Mouse (Mus musculus) c-Kit-positive CD71-positive TER-119-positive erythroid progenitor cells, embryonic 14.5 days (primary cell): ENCODE results near the gene Cdh15.
A peak's percentile ranks its signal among the peaks of the same experiment; 100 is the strongest.

Experiments used
- DNase-seq: peaks from one replicate; pipeline ENCODE4 v3.0.0-alpha.2; 2013; ENCODE audit warnings: low spot score

The Cdh15 gene

DNA sequence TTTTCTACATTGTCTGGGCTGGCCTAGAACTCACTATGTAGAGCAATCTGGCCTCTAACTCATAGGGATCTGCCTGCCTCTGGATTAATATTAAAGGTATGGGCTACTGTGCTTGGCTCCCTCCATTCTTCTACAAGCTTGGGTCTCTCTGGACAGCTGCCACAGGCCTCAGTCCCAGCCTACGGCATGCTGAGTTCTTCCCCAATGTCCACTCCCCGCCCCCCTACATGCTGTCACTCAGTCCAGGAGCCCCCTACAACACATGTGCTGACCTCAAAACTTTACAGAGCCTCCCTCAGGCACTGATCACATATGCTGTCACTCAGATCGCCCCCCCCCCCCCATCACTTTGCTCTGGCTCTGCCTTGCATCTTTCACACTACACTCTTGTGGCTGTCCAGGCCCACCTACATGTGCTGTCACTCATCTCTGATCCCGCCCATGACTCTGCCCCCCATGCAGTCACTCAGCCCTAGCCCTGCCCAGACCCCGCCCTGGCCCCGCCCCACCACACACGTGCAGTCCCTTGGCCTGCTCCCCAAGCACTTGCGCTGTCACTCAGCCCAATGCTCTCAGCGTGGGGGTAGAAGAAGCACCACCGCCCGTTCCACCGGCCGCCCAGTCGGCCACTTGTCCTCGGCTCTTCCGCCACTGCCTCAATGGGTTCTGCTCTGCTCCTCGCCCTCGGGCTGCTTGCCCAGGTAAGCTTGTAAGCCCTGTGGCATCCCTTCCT is at the start of gene Cdh15:
Gene Cdh15, plus strand, starts transcription at position 138 of the 733 bp plus-strand sequence.
- peak; percentile 54 for DNase-seq

DNA sequence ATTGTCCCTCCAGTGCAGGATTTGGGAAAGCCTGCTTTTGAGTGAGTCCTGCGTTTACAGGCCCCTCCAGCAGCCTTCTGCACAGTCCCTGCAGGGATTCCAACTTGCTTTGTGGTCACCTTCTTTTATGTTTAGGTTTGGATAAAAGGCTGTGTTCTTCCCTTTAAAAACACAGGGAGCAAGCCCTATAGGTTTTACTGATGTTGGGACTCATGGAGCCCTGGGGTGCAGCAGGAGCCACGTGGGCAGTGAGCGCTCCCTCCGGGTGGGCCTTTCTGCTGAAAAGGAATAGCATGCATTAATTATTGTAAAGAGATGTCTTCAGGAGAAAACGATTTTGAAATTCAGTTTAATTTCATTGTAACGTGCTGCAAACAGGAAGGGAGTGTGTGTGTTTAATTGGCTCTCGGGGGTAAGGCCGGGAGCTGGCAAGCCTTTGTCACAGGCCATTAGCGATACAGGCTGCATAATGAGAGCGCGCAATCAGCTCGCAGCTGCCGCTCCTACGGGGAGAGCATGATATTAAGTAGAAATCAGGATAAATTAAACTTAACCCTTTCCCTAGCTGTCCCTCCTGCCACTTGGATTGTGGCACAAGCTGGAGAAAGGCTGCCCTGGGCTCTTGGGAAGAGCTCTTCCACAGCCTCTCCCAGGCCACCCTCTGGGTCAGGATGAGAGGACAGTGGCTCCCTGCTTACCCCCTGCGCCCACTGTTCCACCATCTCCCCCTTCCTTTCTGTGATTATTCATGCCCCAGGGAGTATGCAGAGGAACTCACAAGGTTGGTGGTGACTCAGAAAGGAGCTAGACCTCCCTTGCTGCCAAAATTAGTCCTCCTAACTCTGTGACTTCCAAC is 43.6 kb upstream of the Cdh15 start:
- DNase-seq = no peak

DNA sequence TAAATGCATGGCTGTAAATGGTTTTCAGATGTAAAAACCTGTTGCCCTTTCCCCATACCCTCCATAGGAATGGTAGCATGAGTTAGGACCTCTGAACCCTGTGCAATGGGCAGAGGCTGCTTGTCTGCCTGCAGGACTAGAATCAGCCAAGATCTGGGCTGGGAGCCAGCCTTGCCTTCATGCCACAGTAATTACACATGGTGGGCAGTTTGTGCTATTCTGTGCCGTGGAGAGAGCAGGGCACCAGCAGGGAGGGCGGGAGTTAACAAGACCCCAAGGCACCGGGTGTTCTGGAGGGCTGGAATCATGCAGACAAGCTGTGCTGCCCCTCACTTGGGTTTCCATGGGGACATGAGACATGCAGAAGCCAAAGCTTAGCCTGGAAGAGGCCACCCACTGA is 42.4 kb upstream of the Cdh15 start:
- DNase-seq = no peak

DNA sequence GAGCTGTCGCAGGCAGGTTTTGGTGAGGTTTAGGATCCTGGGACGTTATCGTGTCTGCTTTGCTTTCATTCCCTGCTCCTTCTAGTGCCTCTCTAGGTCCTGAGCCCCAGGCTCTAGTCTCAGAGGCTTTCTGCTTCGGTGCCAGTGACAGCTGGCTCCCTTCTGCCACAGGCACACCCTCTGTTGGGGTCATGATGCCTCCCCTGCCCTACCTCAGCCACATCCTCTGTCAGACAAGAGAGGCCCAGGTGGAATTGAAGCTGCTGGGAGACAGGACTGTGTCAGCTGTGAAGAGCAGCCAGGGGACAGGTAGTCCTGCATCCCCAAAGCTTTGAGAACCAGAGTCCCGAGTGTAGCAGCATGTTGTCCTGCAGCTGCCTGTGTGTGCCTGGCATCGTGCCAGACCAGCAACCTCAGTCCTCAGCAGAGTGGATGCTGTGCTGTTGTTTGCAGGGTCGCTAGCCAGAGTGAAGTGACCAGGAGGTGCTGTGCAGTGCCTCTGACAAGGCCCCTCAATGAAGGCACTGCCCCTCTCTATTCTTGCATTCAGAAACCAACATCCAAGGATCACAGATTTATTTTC is 40.7 kb upstream of the Cdh15 start:
- DNase-seq = no peak

DNA sequence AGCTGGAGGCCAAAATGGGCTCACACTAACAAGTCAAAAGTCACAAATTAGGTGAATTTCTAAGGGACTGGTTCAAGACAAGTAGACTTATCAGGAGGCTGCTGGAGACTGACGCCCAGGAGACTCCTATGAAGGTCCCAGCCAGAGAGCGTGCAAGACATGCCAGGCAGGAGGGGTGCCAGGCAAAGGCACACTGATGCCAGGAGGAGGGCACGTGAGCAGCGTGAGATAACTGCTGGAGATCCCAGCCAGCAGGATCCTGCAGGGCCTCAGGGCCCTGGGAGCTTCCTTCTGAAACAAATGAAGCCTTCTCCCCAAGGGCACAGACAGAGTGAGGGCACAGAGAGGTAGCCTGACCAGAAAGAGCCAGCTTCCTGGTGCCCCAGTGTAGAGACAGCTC is 39.9 kb upstream of the Cdh15 start:
- DNase-seq = no peak

GRCm38 (mm10) chr8:122810376-122810775 is 37.4 kb upstream of the Cdh15 start:
- DNase-seq = no peak

DNA sequence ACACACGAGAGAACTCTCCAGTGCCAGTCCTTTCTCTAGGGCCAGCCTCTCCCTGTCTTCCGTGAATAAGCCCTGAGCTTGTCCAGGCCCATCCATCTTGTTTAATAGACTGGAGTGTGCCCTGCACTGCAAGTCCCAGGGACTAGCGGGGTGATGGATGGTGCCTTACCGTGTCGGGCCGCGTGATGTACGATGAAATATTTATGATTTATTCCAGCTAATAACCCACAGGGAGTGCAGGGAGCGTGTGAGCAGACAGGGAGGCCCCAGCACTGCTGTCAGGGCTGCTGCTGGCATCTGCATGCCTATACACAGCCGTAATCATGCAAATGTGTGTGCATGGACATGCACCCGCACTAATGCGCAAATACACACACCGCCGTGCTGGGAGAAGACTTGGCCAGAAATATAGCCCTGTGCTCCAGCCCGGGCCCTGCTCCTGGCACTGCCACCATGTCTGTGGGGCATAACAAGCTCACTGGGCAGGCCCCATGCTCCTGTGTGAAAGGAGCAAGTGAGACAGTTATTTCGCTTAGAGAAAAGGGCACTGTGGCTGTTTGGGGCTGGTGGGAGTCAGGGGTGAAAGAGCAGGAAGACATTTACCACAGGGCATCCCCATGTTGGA is 35.8 kb upstream of the Cdh15 start:
- no peak for DNase-seq

DNA sequence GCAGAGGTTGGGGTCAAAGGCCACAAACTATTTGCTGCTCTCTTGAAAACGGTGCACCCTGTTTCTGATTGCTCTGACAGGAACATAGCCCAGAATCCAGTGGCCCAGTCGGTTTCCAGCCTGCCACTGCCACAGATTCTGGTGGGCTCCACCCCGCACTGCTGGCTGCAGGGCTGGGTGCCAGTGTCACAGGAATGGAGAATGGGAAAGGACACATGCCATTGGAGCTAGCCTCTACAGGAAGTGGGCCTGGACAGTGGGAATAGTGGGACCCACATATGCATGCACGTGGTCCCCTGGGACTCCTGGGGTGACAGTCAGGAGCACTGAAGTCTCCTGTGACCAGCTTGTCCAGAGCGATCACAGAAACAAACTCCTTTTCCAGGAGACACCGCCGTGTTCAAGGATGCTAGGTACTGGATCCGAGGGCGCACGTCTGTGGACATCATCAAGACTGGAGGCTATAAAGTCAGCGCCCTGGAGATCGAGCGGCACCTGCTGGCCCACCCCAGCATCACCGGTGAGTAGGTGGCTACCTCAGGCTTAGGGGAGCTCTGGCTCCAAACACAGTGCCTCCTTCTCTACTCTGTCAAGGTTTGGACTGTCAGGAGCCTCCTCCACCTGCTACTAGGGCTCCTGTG is 35.0 kb upstream of the Cdh15 start:
- DNase-seq = no peak

DNA sequence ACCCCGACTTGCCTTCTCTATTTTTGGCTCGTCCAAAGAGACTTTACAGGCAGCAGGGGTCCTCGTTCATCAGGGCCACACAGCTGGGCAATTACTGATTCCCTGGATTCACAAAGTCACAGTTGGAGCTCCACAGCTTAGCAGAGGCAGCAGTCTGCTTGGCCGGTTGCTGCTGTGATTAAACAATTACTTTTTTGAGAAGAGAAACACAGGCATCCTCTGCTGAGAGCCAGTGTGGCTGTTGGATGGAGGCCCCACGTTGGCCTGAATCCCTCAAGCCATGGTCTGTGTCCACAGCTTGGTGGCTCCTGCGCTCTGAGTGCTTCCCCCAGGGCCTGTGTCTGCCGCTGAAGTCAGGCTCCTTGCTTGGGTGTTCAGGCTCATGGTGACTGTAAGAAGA is 33.2 kb upstream of the Cdh15 start:
- DNase-seq = no peak

DNA sequence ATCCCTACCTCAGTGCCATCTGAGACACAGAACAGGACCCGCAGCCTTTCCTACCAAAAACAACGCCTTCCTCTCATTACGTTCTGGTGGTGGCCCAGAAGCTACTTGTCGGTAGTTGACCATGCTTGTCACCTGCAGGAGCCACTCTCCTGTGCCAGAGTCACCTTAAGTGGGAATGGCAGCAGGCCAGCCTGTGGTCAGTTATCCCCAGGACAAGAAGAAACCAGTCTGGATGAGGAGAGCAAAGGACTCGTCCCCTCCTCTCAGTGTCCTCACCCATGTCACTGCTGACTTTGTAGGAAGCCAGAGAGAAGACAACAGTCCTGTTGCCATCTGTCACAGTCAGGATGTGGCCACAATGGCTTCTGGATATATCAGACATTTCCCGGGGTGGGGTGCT is 30.8 kb upstream of the Cdh15 start:
- DNase-seq = no peak

- no peak for DNase-seq
Measured at GRCm38 (mm10) chr8:122817724-122818496, 29.9 kb upstream of the Cdh15 start.

DNA sequence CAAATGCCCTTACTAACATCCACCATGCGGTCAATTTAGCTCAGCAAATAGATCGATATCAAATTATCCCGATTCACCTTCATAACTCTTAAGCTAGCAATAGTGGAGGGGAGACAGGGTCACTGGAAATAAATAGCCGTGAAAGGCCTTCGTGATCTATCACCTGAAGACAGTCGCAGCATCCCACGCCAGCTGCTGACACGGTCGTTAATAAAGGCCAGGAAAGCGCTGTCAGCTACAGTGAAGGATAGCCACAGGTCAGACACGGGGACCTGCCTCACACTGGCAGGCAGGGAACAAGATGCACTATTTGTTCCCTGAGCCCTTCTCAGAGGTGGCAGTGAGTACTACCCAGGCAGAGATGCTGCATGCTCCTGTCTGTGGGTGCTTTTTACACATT is 28.0 kb upstream of the Cdh15 start:
- no peak for DNase-seq

DNA sequence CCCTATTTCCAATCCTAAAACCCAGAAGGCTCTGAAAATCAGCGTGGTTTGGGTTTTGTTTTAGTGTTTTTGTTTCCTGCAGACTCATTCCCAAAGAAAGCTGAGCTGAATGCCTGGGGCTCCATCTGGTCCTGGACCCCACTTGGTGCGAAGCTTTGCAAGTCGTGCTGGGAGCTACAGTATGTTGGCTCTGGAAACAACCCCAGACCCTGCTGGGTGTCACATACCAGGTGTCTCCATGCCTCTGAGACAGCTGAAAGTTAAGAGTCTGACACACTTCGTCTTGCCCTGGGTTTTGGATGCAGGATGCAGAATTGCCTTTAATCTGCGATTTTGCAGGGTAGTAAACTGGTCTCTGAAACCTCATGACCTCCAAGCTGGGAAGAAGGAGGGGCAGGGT is 23.2 kb upstream of the Cdh15 start:
- no peak for DNase-seq

DNA sequence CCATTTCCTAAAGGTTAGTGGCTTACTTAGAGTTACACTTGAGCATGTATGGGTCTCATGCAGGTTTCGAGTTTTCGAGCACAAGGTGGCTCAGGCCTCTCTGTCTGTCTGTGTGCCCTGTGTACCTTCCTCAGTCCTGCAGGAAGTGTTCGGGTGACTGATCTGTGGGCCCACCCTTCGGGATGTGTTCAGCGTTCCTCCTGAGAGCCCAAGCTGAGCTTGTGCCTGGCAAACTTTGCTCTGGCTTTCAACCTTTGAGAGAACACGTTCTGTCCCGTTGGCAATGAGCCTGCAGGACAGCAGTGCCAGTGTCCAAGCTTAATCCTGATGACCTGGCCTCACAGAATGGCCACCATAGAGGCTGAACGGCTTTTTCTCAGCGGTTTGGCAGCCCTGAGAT is 22.8 kb upstream of the Cdh15 start:
- DNase-seq = no peak

DNA sequence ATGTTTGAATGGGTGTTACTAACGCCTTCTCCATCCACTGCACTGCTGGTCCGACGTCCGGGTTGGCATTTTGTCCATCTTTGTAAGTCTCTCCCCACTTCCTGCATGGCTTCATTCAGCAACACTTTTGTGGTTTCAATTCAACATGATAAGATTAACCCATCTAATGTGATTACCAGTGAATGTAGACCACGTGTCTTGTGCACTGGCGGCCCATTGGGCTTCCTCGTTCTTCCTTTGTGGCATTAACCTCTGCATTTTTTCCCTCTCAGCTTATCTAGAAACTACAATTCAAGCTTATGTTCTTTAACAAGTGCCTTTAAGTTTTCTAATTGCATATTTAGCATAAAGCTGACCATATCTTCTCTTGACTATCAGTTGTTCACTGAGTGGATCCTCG is 22.4 kb upstream of the Cdh15 start:
- no peak for DNase-seq

GRCm38 (mm10) chr8:122829396-122829795 is 18.4 kb upstream of the Cdh15 start:
- no peak for DNase-seq

DNA sequence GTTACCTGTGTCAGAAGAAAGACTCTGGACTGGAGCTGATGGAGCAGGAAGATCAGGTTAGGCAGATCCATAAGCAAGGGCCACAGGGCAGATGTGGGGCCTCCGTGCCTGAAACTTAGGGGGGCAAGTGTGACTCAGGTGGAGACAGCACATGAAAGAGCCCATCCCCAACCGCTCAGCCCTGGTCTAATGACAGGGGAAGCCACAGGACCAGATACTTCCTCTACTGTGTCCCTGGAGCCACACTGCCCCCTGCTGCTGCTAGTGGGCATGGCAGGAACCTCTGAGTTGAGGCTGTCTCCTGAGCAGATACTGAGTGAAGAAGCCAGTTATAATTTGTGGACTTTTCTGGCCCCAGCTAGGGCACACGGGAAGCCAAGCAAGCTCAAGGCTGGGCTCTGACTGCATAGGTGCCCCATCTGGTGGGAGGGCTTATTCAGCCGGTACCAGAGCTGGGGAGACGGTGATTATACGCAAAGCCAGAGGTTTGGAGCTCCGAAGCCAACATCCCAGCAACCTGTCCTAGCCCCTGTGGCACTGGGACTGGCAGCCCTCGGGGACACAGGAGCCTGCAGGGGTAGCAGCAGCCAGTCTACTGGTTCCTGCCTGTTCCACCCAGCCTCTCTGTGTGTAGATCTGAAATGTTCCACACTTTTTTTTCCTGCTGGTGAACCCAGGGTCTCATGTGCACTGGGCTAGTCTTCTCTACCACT is 17.3 kb upstream of the Cdh15 start:
- peak; percentile 86 for DNase-seq

GRCm38 (mm10) chr8:122834416-122834815 is 13.3 kb upstream of the Cdh15 start:
- DNase-seq = peak; percentile 34

- DNase-seq = peak; percentile 76
Measured at GRCm38 (mm10) chr8:122834971-122835370, 12.8 kb upstream of the Cdh15 start.

- no peak for DNase-seq
Measured at GRCm38 (mm10) chr8:122836199-122836598, 11.6 kb upstream of the Cdh15 start.

- DNase-seq = no peak
Measured at GRCm38 (mm10) chr8:122836696-122837095, 11.1 kb upstream of the Cdh15 start.
